Mouse (Mus musculus) Muller cell, postnatal 12 days (primary cell): ENCODE data around the gene Olfr62.

Source experiments
- DNase-seq: peaks from one replicate; pipeline ENCODE4 v3.0.0-alpha.2; 2015; ENCODE audit errors: inconsistent ontology term

Gene Olfr62

GRCm38 (mm10) chr4:118658652-118659051 lies at the start of gene Olfr62:
TSS of gene Olfr62 (plus strand) at chr4:118658952.
- DNase-seq, result no peak

GRCm38 (mm10) chr4:118609836-118610235 lies 48.9 kb upstream of the Olfr62 start:
- DNase-seq, result no peak

GRCm38 (mm10) chr4:118612619-118613018 lies 46.1 kb upstream of the Olfr62 start:
- DNase-seq, result no peak

GRCm38 (mm10) chr4:118615412-118615811 lies 43.3 kb upstream of the Olfr62 start:
- no peak for DNase-seq

- DNase-seq, result peak; percentile 92
Measured at GRCm38 (mm10) chr4:118620279-118620966, 38.3 kb upstream of the Olfr62 start, which contains the start of the genes Cfap57 and Ebna1bp2. TSS of gene Cfap57 (minus strand) at chr4:118620777. TSS of gene Ebna1bp2 (plus strand) at chr4:118620799.

GRCm38 (mm10) chr4:118620967-118621320 lies 37.8 kb upstream of the Olfr62 start:
- no peak for DNase-seq

GRCm38 (mm10) chr4:118621781-118622180 lies 37.0 kb upstream of the Olfr62 start:
- no peak for DNase-seq

- no peak for DNase-seq
Measured at GRCm38 (mm10) chr4:118630261-118630660, 28.5 kb upstream of the Olfr62 start.

- DNase-seq, result peak; percentile 68
Measured at GRCm38 (mm10) chr4:118642346-118643190, 16.2 kb upstream of the Olfr62 start.

- no peak for DNase-seq
Measured at GRCm38 (mm10) chr4:118645234-118645633, 13.5 kb upstream of the Olfr62 start.

- no peak for DNase-seq
Measured at GRCm38 (mm10) chr4:118687086-118687485, 28.3 kb downstream of the Olfr62 start.

- DNase-seq, result no peak
Measured at GRCm38 (mm10) chr4:118692412-118692973, 33.7 kb downstream of the Olfr62 start, which contains the start of gene Olfr1342. TSS of gene Olfr1342 (minus strand) at chr4:118692756.

- no peak for DNase-seq
Measured at GRCm38 (mm10) chr4:118693812-118694211, 35.1 kb downstream of the Olfr62 start.

- DNase-seq, result no peak
Measured at GRCm38 (mm10) chr4:118703223-118703622, 44.5 kb downstream of the Olfr62 start, which contains the start of gene Olfr1341. TSS of gene Olfr1341 (plus strand) at chr4:118703523.

GRCm38 (mm10) chr4:118708086-118708485 lies 49.3 kb downstream of the Olfr62 start:
- DNase-seq, result no peak

GRCm38 (mm10) chr4:118711656-118712055 lies 52.9 kb downstream of the Olfr62 start:
- DNase-seq, result no peak
